Mouse (Mus musculus) small intestine, adult 2 months (tissue): Measurements from ENCODE around the gene Syce1. TPM values are rescaled to one million over a fixed set of nuclear protein-coding genes. Genes with fewer than 3 reads are reported as not detected.
"Not testable (repeated sequence)": the region's sequence is repeated elsewhere in the genome, so short reads cannot be mapped to it uniquely, and the experiment has no call there.

Source experiments
- H3K27ac ChIP-seq: fragments of 200-500 bp; 2 replicates; pipeline ENCODE4 v1.5.1; 2012; ENCODE audit warnings: low read depth, low read length, control low read depth, inconsistent platforms; ENCODE audit not compliant: insufficient read depth
- H3K27me3 ChIP-seq: fragments of 200-500 bp; 2 replicates; pipeline ENCODE4 v1.6.1; 2012; ENCODE audit warnings: mild to moderate bottlenecking, moderate library complexity, low read length, inconsistent platforms; ENCODE audit not compliant: control insufficient read depth, insufficient read depth
- H3K36me3 ChIP-seq: fragments of 200-500 bp; 2 replicates; pipeline ENCODE4 v1.6.1; 2012; ENCODE audit warnings: mild to moderate bottlenecking, low read length, control low read depth, inconsistent platforms; ENCODE audit not compliant: control insufficient read depth, insufficient read depth
- H3K4me1 ChIP-seq: fragments of 200-500 bp; 2 replicates; pipeline ENCODE4 v1.6.1; 2012; ENCODE audit warnings: low read length, inconsistent platforms, mixed read lengths; ENCODE audit not compliant: control insufficient read depth, insufficient read depth, insufficient read length
- H3K4me3 ChIP-seq: fragments of 200-500 bp; 2 replicates; pipeline ENCODE4 v1.5.1; 2012; ENCODE audit warnings: low read depth, mild to moderate bottlenecking, control low read depth, inconsistent platforms, low read length, moderate library complexity
- CTCF ChIP-seq: fragments of 200-500 bp; IDR thresholded peaks from 2 replicates; pipeline ENCODE4 v1.5.1; 2012; ENCODE audit warnings: low read depth, mild to moderate bottlenecking, control low read depth, inconsistent platforms, low read length, moderate library complexity, mixed read lengths; ENCODE audit not compliant: insufficient replicate concordance, insufficient read length; ENCODE audit errors: extremely low read depth
- POLR2A ChIP-seq: fragments of 200-500 bp; IDR thresholded peaks from 2 replicates; pipeline ENCODE4 v1.6.1; 2012; ENCODE audit warnings: low read depth, mild to moderate bottlenecking, control low read depth, inconsistent platforms, low read length, moderate library complexity
- WGBS: fragments of 180-500 bp; shearing (Covaris S2); methylation state at CpG from one replicate; pipeline ENCODE4 v1.1.7; 2018; 5-methylcytosine and 5-hydroxymethylcytosine counted together
- polyA plus RNA-seq: library from polyadenylated mRNA; depleted of rRNA; stranded (reverse); fragments of >200 nt; gene quantifications from 2 replicates; pipeline ENCODE4 v1.2.3, GENCODE M21; 2012

Gene Syce1
- polyA plus RNA-seq, 1 experiment: not detected

- WGBS: 35% methylated on average over 12 of the region's 12 CpGs
These were observed 21.5 kb downstream of the Syce1 start for GRCm38 (mm10) chr7:140765888-140766739.

GRCm38 (mm10) chr7:140765391-140765790 is 22.3 kb downstream of the Syce1 start:
- 68% methylated on average over 1 of the region's 1 CpGs for WGBS
- H3K36me3 ChIP-seq, H3K4me1 ChIP-seq, H3K4me3 ChIP-seq, H3K27me3 ChIP-seq, H3K27ac ChIP-seq: not testable (repeated sequence)

More at GRCm38 (mm10) chr7:140765888-140766739, 21.5 kb downstream of the Syce1 start:
- peaks cover 2% of the 10 kb centered on the region; the same call in 1 of the 2 replicates for H3K4me1 ChIP-seq
- no peaks in the 10 kb centered on the region for H3K27me3 ChIP-seq
- no peak overlapping the region for H3K27ac ChIP-seq
- H3K4me3 ChIP-seq: no peak overlapping the region
- TF ChIP-seq POLR2A (no peak), CTCF (no peak)
- no peaks in the 10 kb centered on the region for H3K36me3 ChIP-seq

GRCm38 (mm10) chr7:140763447-140764020 is 24.1 kb downstream of the Syce1 start, which contains the start of gene Cyp2e1:
Cyp2e1 (plus strand) TSS chr7:140763739.
- TF ChIP-seq CTCF (no peak), POLR2A (no peak)
- Histone ChIP-seq H3K4me1 (peaks cover 2% of the 10 kb centered on the region; the same call in 1 of the 2 replicates), H3K36me3 (no peaks in the 10 kb centered on the region), H3K4me3 (no peak within 1 kb of the TSS), H3K27me3 (no peaks in the 10 kb centered on the region), H3K27ac (no peak within 1 kb of the TSS)
- 34% methylated on average over 7 of the region's 7 CpGs for WGBS

- Histone ChIP-seq H3K4me1 (peaks cover 2% of the 10 kb centered on the region; the same call in 1 of the 2 replicates), H3K27me3 (no peaks in the 10 kb centered on the region), H3K36me3 (no peaks in the 10 kb centered on the region), H3K4me3 (no peak overlapping the region), H3K27ac (no peak overlapping the region)
- TF ChIP-seq POLR2A (no peak), CTCF (no peak)
These were observed 27.0 kb downstream of the Syce1 start for GRCm38 (mm10) chr7:140760647-140761046.

GRCm38 (mm10) chr7:140756151-140756854 is 31.3 kb downstream of the Syce1 start:
- no peak for TF ChIP-seq CTCF
- TF ChIP-seq POLR2A: no peak
- no peak overlapping the region for H3K4me3 ChIP-seq
- H3K36me3 ChIP-seq: no peaks in the 10 kb centered on the region
- H3K27ac ChIP-seq: no peak overlapping the region
- no peaks in the 10 kb centered on the region for H3K4me1 ChIP-seq
- H3K27me3 ChIP-seq: no peaks in the 10 kb centered on the region
- 49% methylated on average over 4 of the region's 4 CpGs for WGBS

- Histone ChIP-seq H3K4me1 (no peaks in the 10 kb centered on the region), H3K4me3 (no peak overlapping the region), H3K27me3 (no peaks in the 10 kb centered on the region), H3K27ac (no peak overlapping the region), H3K36me3 (no peaks in the 10 kb centered on the region)
- TF ChIP-seq CTCF (no peak), POLR2A (no peak)
These were observed 33.1 kb downstream of the Syce1 start for GRCm38 (mm10) chr7:140754556-140754955.

GRCm38 (mm10) chr7:140748827-140749160 is 38.9 kb downstream of the Syce1 start:
- H3K27ac ChIP-seq: no peak overlapping the region
- no peak for TF ChIP-seq CTCF
- no peak for TF ChIP-seq POLR2A
- H3K36me3 ChIP-seq: no peaks in the 10 kb centered on the region
- H3K4me3 ChIP-seq: no peak overlapping the region
- H3K4me1 ChIP-seq: no peaks in the 10 kb centered on the region
- H3K27me3 ChIP-seq: no peaks in the 10 kb centered on the region
- 78% methylated on average over 3 of the region's 3 CpGs for WGBS
